Mouse (Mus musculus): ENCODE results near the gene March11. TPM values are rescaled to one million over a fixed set of nuclear protein-coding genes. Genes with fewer than 3 reads are reported as not detected.

March11 gene
- total RNA-seq (2021) = 10 to 100 TPM; 11.0 to 15.1 TPM
- long read RNA-seq, experiment 1, transcript March11-202 (4 exons, 1,558 nt) = major isoform, 7 of 15 reads
- long read RNA-seq, experiment 1, partial matches to known transcripts = 2 of 15 reads
- long read RNA-seq, experiment 1, other reads (novel, unspliced or antisense) = 2 of 15 reads
- long read RNA-seq, experiment 2, partial matches to known transcripts = 1 of 6 reads
- long read RNA-seq, experiment 2, other reads (novel, unspliced or antisense) = 0 of 6 reads

DNA sequence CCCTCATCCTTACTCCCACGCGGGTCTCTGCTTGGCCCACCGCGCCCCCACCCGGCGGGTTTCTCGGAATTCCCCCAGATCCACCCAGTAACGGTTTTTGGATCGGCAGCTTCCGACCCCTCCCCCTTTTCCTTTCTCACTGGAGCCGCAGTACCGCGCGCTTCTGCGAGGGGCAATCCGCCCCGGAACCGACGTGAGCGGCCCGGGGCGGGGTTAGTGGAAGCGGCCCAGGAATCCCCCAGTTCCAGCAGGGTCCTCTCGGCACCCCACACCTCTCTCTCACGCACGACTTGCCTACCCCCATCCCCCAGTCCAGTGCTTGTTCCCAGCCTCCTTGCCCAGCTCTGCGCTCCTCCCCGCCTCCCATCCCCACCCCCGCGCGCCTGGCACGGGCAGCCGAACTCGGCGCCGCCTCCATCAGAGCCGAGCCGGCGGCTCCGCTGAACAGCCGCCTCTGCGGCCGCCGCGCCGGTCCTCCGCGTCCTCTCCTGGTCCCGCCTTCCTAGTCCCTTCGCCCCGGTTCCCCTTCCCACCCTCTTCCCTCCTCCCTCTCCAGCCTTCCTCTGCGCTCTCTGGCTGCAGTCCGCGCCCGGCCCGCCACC, at the start of gene March11:
Gene March11, plus strand, starts transcription at position 420 of the 602 bp plus-strand sequence.
- DNase-seq (ENCODE audit: low spot score in 2 of 2) = peak; percentile 75 to 87

DNA sequence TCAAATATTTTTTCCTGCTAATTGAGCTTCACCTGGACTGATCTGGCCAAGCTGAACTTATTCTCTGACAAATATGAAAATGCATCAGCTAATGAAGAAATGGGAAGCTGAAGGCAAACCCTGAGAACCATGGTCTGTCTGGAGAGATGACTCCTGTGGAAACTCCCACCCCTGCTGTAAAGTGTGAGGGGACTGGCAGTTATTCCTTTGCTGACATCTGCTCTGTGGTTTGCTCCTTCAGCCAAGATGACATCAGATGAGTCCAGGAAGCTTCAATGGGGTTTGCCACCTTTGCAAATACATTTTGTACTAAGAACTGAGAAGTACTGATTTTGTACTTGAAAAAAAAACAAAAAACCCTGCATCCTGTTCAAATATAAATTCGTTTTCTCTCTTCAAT, 46.5 kb upstream of the March11 start:
- no peak for DNase-seq (ENCODE audit: low spot score in 2 of 2)

DNA sequence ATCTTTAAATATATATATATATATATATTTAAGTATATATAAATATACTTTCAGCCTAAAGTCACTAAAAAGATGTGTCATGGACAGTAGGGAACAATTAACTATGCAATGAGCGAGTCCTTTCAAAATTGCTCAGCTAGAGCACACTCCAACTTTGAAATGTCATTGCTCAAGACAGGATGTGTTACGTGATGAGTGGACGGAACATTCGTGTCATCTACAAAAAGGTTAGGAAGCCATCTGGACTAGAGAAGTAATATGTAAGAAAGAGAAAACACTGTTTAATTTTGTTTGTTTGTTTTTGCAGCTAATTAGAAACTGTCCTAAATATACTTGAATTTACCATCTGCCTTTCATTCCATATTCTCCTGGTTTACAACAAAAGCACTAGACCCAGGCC, 39.3 kb upstream of the March11 start:
- DNase-seq (ENCODE audit: low spot score in 2 of 2) = no peak

DNA sequence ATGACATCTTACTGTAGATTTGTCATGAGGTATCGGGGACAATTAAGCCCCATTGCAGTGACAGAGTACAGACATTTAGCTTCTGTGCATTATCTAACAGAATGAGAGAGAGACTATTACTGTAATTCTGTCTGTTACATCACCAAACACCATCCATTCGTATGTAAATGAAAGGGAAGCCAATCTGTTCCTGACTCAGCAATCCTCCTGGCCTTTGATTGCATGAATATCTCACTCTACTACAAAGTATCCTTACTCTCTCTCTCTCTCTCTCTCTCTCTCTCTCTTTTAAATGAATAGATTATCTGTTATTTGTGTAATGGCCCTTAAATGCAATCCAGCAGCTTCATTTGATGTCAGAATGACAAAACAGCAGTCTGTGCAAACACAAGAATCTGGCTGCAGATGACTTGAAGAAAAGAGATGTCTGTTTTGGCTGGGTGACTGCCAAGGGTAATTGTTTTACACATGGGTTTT, 32.8 kb upstream of the March11 start:
- no peak for DNase-seq (ENCODE audit: low spot score in 2 of 2)

DNA sequence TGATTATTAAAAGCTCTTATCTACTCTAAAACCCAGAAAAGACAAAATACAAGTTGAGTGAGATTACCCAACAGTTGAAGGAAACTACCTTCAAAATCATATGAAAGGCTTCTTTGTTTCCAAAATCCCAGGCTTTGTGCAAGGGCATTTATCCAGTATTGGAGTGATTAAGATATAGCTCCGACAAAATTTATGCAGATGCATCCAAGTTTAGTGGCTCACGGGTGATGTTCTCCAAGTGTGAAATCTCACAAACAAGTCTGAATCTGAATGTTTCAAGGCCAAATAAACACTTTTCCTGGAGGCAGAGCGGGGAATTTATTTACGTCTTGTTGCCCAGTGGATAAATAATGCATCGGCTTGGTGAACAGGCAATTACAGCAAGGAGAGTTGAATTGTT, 32.2 kb upstream of the March11 start:
- no peak for DNase-seq (ENCODE audit: low spot score in 2 of 2)

DNA sequence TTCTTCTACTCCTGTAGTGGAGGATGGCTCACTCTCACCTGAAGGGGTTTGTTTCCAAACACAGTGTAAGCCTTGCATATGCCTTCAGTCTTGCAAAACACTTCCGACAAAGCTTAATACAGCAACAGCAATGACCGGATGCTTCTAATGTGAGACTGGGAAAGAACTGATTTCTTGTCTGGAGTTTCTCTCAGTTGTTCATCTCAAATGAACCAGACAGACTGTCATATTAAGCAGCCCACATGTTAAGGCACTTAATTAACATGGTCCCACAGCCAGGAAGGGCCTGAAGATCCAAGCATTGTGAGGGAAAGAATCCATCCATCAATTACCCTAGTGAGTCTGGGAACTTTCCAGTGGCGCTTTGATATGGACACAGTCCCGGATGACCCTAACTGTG, 17.0 kb upstream of the March11 start:
- no peak for DNase-seq (ENCODE audit: low spot score in 2 of 2)

DNA sequence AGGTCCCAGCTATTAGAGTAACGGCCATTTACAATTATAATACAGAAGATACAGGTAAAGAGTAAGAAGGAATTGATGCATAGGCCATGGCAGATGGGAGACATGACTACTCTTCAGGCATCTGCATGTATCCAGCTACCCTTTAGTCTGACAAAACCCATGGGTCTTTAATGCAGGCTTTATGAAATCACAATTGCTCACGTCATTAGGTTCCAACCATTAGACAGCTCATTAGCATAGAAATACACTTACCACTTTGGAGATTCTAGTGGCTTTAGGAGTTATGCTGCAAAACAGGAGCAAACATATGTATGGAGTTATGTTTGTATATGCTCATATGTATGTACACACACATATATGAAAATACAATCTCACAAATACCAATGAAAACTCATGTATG, 16.0 kb upstream of the March11 start:
- no peak for DNase-seq (ENCODE audit: low spot score in 2 of 2)

DNA sequence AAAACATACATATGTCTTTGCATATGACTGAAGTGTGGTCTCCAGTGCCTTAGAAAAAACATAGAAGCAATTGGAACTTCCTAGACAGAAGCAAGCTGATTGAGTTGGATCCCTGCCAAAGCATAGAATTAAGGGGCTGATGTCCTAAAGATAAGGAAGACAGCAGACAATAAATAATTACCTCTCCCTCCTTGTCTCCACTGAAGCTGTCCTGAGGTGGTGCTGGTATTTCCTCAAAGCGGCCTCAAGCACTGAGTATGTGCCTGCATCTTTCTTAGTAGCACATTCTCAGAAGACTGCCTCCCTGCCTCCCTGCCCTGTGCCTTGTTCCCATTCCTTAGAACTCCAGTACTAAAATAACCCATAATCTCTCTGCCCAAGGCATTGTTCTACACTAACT, 15.6 kb upstream of the March11 start:
- DNase-seq (ENCODE audit: low spot score in 2 of 2) = no peak

DNA sequence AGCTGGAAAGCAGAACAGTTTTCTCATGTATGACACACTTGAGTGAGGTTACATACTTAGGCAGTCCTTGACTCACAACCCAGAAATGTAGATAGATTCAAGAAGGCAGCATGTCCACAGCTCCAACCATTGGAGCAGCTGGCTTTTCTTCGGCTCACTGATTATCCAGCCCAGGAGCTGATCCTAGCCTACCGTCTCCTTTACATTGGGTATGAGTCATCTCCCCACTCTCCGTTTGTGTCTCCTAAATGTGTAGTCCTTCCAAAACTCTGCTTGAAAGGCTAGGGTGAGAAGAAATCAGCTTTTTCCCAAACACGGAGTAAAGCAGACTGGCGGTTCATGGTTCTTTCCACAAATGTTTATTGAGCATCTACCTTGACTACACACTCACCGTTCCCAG, 10.2 kb upstream of the March11 start:
- no peak for DNase-seq (ENCODE audit: low spot score in 2 of 2)

DNA sequence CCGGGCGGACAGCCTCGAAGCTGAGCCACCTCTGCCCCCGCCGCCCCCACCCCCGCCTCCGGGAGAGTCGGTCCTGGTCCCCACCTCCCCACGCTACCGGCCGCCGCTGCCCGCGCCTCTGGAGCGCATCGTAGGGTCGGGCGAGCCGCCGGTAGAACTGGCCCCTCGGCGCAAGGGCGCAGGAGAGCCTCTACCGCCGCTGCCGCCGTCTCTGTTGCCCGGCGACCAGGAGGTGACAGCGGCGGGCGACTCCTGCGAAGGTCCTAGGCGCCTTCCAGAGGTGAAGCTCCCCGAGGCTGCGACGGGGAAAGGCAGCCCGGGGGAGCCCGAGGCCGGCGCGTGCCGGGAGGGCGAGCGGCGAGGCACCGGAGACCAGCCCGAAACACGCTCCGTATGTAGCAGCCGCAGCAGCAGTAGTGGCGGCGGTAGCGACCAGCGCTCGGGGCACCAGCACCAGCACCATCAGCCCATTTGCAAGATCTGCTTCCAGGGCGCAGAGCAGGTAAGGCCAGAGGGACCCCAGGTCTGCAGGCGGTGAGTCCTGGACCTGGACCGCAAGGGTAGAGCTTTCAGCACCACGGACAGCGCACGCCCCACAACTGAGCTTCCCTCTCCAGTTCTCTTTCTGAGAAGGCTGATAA, 563 bp downstream of the March11 start:
- DNase-seq (ENCODE audit: low spot score in 2 of 2) = peak; percentile 29 to 56

DNA sequence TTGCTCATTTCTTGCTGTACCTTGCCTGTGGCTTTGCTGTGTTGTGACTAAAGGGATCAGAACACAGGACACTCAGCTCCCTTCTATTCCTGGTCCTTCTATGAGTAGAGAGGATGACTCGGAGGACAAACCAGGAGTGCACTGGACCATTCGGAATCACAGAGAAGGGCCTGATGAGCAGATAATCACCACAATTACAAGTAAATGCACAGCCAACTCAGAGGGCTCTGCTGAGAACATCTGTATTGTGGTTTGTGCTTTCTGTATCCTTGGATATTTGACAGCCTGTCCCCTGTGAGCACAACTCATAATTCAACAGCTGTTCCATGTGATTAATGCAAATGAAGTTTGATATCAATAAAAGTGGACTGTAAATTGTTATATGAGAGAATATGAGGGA, 11.0 kb downstream of the March11 start:
- no peak for DNase-seq (ENCODE audit: low spot score in 2 of 2)

DNA sequence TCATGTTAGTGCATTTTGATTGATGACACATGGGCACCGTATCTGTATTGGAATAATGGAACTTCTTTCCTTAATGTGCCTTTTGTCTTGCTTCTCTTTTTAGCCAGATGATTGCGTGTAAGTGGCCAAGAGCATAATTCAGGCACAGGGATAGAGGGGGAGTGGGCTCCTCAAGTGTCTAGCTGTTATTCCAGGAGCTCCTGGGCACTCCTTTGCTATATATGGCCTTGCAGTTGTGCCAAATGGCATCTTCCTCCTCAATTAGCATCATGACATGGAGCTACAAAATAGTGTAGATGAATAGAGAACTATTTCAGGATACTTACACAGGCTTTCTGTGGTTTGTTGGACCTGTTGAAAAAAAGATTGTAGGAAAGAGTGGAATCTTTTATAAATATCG, 11.6 kb downstream of the March11 start:
- no peak for DNase-seq (ENCODE audit: low spot score in 2 of 2)

DNA sequence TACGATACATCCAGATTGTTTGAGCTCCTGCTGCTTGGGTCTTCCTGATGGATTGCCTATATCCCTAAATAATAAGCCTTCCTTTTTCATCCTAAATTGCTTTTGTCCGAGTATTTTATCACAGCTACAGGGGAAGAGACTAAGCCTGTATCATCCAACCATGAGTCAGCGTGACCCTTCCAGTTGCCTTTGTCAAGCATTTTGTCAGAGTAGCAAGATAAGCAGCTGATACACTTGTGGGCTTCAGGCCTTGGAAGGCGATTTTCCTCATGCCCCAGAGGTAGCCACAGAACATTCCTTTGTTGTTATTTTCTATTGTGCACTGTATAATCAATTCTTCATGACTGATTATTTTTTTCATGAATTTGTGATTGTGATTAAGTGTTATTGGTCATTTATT, 14.0 kb downstream of the March11 start:
- no peak for DNase-seq (ENCODE audit: low spot score in 2 of 2)

DNA sequence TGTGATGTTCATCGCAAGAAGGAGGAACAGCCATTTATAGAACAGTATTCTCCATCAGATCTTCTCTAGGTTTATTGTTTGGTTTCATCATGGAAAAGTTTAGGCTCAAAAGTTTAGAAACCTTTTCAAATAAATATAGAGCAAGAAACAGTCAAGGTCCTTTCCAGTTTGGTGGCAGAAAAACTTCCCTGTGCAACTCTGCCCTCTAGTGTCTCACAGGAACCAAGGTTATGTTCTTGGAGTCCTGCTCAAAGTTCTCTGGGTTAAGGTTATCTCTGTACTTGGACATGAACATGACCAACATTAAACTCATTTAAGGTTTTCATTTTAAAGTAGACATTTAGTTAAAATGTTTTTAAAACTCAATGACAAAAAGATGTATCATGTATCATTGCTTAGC, 18.3 kb downstream of the March11 start:
- DNase-seq (ENCODE audit: low spot score in 2 of 2) = peak in 1 of 2 experiments; percentile 40

DNA sequence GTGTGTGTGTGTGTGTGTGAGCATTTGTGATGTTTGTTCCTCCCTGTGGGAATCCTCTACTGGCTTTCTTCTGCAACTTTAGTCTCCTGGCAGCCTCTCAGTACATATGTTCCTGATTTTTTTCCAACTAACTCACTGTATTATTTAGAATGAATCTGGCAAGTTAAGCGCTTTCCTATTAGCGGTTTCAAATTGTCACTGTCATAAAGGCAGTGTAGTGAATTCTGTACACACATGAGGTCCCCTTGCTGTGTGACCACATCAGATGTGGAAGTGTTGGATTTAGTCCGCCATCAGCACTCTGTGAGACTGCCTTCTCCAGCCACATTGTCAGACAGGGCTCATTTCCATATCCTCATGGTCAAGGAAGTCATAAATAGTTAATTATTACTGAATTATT, 26.9 kb downstream of the March11 start:
- no peak for DNase-seq (ENCODE audit: low spot score in 2 of 2)

DNA sequence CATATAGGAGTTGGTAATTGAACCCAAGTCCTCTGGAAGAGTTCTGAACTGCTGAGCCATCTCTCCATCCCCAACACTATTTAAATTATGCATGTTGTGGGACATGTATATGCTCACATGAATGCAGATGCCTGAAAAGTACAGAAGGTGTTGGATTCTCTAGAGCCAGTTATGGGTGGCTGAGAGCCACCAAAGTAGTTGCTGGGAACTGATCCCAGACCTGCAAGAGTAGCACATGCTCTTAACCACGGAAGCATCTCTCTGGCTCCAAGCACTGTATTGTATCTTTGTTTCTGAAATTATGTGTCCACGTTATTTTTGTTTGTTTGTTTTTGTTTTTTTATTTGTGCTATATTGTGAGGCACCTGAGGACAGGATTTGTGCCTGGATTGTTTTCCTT, 28.9 kb downstream of the March11 start:
- no peak for DNase-seq (ENCODE audit: low spot score in 2 of 2)

DNA sequence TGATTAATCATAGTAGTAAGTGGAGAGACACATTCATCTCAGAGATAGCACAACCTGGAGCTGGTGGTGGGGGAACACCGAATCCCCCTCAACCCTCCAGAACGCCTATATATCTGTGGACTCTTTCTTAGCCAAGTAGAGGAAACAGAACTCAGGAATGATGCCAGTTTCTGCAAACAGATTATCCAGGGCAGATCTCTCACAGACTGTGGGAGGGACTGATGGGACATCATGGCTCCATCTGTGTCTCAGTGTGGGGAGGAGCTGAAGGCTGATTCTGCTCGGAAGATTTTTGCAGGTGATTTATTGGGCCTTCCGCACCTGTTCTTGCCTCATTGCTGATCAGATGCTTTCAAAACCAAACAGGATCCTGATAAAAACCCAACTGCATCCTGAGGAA, 29.5 kb downstream of the March11 start:
- DNase-seq (ENCODE audit: low spot score in 2 of 2) = peak in 1 of 2 experiments; percentile 15

DNA sequence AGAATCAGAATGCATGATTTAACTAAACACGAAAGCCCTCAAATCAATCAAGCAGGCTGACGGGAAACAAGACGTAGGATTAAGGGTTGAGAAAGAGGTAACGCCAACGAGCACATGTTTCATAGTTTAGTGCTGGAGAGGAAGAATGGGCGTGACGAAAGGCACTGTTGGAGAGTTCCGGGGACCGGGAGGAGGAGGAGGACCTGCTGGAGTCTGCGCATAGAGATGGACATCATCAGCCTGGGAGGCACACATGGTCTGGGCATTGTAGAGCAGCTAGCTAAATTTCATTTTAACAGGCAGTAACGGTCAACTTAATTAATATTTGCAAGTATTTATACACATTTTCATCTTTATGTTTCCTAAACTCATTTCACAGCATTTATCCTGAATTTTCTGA, 31.6 kb downstream of the March11 start:
- DNase-seq (ENCODE audit: low spot score in 2 of 2) = no peak

DNA sequence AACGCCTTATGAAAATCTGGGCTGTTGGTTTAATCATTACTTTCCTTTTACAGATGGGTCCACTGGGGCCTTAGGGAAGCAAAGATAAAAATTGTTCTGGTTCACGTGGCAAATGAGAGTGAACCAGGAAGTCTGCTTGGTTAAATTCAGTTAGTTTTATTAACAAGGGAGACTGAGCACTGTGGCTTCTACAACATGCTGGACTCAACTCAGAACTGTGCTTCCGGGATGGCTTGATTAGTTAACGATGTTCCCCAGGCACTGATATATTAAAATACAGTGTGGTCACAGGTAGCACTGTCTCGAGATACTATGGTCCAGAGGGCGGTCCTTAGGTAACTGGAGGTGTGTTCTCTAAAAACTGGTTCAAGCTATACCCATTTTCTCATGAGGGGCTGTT, 32.1 kb downstream of the March11 start:
- DNase-seq (ENCODE audit: low spot score in 2 of 2) = no peak

DNA sequence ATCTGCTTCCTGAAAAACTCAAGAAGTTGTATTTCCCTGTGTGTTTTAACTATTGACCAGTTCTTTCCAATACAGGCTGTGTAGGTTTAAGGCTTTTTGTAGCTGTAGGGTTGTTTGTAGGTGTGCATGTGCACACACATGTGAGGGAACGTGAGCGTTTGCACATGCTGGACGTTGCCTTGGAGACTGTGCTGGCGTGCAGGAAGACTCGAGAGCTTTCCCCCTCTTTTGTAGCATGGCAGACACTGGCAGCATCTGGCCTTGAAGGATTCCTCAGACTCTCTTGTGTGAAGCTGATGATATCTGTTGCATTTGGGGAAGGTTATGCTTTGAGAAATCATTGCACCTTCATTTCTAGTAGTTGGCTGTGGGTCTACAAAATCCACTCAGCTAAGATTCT, 35.5 kb downstream of the March11 start:
- peak in 1 of 2 experiments; percentile 25 for DNase-seq (ENCODE audit: low spot score in 2 of 2)

DNA sequence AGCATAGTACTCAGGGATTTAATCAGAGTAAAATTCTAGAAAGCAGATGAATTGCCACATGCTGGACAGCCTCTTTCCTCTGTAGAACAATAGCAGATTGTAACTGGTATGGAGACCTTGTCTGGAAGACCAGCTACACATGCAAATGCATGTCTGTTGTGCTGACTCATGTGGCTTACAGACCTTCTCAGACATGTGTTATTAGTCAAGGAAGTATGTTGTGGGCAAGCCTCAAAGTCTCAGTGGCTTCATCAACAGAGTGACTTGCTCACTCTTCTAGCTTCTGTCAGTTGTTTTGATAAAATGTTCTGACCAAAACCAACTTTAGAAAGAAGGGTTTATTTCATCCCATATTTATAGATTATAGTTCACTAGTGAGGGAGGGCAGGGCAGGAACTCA, 44.8 kb downstream of the March11 start:
- DNase-seq (ENCODE audit: low spot score in 2 of 2) = no peak

DNA sequence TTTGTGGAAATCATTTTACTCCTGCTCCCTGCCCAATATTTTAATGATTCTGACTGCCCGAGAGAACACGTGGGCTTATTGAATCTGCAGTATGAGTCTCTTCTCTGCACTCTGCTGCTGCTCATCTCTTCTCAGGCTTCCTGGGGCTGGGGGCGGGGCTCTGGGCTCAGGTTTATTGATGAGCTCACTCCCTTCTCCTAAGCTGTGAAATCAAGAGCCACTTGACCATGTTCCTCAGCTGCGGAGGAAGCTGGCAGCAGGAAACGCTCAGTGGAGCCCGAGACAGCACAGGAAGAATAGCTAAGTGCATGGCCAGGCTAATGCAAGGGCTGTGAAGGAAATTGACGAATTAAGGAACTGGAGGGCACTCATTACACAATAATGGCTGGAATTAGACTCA, 56.5 kb downstream of the March11 start:
- peak; percentile 21 to 27 for DNase-seq (ENCODE audit: low spot score in 2 of 2)

DNA sequence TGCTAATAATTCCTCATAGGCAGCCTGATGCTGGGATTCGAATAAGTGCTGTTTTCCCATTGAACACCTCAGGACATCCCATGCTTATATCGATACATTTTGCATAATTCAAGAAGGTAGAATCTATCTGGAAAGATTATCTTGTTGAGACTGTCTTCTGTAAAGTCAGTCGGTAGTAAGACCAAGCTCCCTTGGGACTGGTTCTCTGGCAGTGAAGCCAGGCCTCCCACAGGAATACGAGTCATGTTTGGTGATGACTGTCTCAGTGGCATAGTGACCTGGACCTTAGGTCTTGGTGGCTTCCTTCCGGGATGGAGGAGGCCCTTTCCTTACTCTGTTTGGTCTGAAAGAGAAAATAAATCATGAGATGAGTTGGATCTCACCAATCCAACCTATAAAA, 57.7 kb downstream of the March11 start:
- DNase-seq (ENCODE audit: low spot score in 2 of 2) = no peak
